Mouse (Mus musculus) liver, embryonic 15.5 days (tissue): ENCODE measurements around the gene Babam2. TPM values are rescaled to one million over a fixed set of nuclear protein-coding genes. Genes with fewer than 3 reads are reported as not detected.
"Not testable (repeated sequence)": the region's sequence is repeated elsewhere in the genome, so short reads cannot be mapped to it uniquely, and the experiment has no call there.

Experiments used
- ATAC-seq: fragments of 200-750 bp; cut with Nextera tagmentation; 2 replicates; pipeline ENCODE4 v1.8.0; 2017; ENCODE audit warnings: moderate number of reproducible peaks, mild to moderate bottlenecking, moderate library complexity; ENCODE audit not compliant: insufficient read depth
- H3K27ac ChIP-seq: fragments of 300-500 bp; sonication (generic); replicated peaks from 2 replicates; pipeline ENCODE4 v1.5.1; 2015; ENCODE audit warnings: mild to moderate bottlenecking, inconsistent platforms
- H3K27me3 ChIP-seq: fragments of 300-500 bp; sonication (generic); 2 replicates; pipeline ENCODE4 v1.6.1; 2015; ENCODE audit warnings: mild to moderate bottlenecking, inconsistent platforms
- H3K36me3 ChIP-seq: fragments of 300-500 bp; sonication (generic); replicated peaks from 2 replicates; pipeline ENCODE4 v1.6.1; 2015; ENCODE audit warnings: moderate library complexity, mild to moderate bottlenecking, inconsistent platforms
- H3K4me1 ChIP-seq: fragments of 300-500 bp; sonication (generic); replicated peaks from 2 replicates; pipeline ENCODE4 v1.6.1; 2015; ENCODE audit warnings: inconsistent platforms
- H3K4me2 ChIP-seq: fragments of 300-500 bp; sonication (generic); 2 replicates; pipeline ENCODE4 v1.6.1; 2015; ENCODE audit warnings: moderate library complexity, mild to moderate bottlenecking, inconsistent platforms
- H3K4me3 ChIP-seq: fragments of 300-500 bp; sonication (generic); replicated peaks from 2 replicates; pipeline ENCODE4 v1.5.1; 2015; ENCODE audit warnings: mild to moderate bottlenecking, inconsistent platforms
- H3K9ac ChIP-seq: fragments of 300-500 bp; sonication (generic); 2 replicates; pipeline ENCODE4 v1.6.1; 2015; ENCODE audit warnings: moderate library complexity, mild to moderate bottlenecking, inconsistent platforms
- H3K9me3 ChIP-seq: fragments of 300-500 bp; sonication (generic); replicated peaks from 2 replicates; pipeline ENCODE4 v1.6.1; 2016; ENCODE audit warnings: inconsistent platforms
- WGBS: fragments of 180-500 bp; shearing (Covaris S2); methylation state at CpG from one replicate; pipeline ENCODE4 v1.1.7; 2015; ENCODE audit warnings: mixed read lengths; ENCODE audit not compliant: insufficient replicate concordance; 5-methylcytosine and 5-hydroxymethylcytosine counted together
- polyA plus RNA-seq: library from polyadenylated mRNA; unstranded; fragments of >200 nt; fragmentation: Nextera tagmentation; extraction: Ambion mirVana; gene quantifications from 2 replicates; pipeline ENCODE4 v1.2.1, GENCODE M21; 2015

Babam2 gene
- polyA plus RNA-seq, 1 experiment from 2014 or later = 30.8 TPM

DNA sequence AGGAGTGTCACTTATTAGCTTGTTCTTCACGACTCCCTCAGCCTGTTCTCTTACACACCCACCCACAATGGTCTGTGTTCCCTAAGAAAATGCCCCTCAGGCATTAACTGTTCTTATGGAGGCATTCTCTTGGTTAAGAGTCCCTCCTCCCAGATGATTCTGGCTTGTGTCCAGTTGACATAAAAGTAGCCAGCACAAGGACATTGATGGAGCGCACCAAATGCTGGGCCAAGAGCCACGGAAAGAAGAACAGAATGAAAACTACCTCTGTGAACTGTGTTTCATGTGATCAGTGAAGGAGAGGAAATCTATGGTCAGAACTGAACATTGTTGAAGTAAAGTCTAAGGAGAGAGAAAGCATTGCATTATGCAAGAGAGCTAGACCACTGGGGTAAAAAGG is 89.7 kb downstream of the Babam2 start:
- no peaks in the 10 kb centered on the region for H3K36me3 ChIP-seq
- no peaks in the 10 kb centered on the region for H3K4me1 ChIP-seq
- no peaks in the 10 kb centered on the region for H3K27me3 ChIP-seq
- no peaks in the 10 kb centered on the region for H3K9me3 ChIP-seq
- no peak for ATAC-seq
- 75% methylated on average over 3 of the region's 3 CpGs for WGBS
- H3K27ac ChIP-seq = no peak overlapping the region
- no peak overlapping the region for H3K9ac ChIP-seq
- no peak overlapping the region for H3K4me2 ChIP-seq
- no peak overlapping the region for H3K4me3 ChIP-seq

DNA sequence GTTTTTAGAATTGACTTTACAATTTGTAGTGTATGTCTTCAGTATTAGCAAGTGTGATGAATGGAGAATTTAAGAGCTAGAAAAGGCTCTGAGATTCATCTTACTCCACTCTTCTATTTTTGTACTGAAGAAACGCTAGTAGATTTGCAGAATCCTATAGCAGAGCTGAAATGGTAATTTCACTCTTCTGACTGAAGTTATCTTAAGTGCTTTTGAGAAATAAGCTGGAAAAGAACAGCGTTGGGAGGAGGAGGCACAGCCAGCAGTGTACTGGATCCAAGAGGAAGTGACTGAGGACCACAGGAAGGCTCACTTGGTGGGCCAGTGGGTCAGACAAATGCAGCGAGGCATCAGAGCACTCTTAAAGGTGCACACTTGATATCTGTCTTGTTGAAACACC is 90.1 kb downstream of the Babam2 start:
- no peak overlapping the region for H3K9ac ChIP-seq
- H3K36me3 ChIP-seq = no peaks in the 10 kb centered on the region
- H3K4me1 ChIP-seq = no peaks in the 10 kb centered on the region
- H3K9me3 ChIP-seq = no peaks in the 10 kb centered on the region
- no peak overlapping the region for H3K4me2 ChIP-seq
- no peak for ATAC-seq
- H3K4me3 ChIP-seq = no peak overlapping the region
- no peak overlapping the region for H3K27ac ChIP-seq
- WGBS = 57% methylated on average over 3 of the region's 3 CpGs
- H3K27me3 ChIP-seq = no peaks in the 10 kb centered on the region

DNA sequence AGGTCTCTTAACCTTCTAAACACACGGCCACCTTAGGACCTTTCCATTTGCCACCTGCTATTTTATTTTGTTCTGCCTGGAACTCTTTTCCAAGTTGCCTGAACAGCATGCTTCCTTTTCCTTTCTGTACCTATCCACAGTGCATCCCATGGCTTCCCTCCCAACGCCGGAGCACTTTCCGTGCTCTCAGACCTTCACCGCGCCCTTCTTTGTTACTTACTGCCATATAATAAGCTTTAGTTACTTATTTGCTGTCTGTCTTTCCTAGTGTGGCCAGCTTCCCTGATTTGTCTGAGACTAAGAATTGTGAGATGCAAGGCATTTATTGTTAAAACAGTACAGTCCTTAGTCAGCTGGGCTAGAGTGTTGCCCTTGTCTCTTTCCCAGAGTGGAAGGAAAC is 94.9 kb downstream of the Babam2 start:
- no peaks in the 10 kb centered on the region for H3K4me1 ChIP-seq
- no peaks in the 10 kb centered on the region for H3K36me3 ChIP-seq
- no peaks in the 10 kb centered on the region for H3K27me3 ChIP-seq
- no peaks in the 10 kb centered on the region for H3K9me3 ChIP-seq
- no peak overlapping the region for H3K27ac ChIP-seq
- H3K4me3 ChIP-seq = no peak overlapping the region
- no peak for ATAC-seq
- 82% methylated on average over 6 of the region's 6 CpGs for WGBS
- no peak overlapping the region for H3K9ac ChIP-seq
- H3K4me2 ChIP-seq = no peak overlapping the region

DNA sequence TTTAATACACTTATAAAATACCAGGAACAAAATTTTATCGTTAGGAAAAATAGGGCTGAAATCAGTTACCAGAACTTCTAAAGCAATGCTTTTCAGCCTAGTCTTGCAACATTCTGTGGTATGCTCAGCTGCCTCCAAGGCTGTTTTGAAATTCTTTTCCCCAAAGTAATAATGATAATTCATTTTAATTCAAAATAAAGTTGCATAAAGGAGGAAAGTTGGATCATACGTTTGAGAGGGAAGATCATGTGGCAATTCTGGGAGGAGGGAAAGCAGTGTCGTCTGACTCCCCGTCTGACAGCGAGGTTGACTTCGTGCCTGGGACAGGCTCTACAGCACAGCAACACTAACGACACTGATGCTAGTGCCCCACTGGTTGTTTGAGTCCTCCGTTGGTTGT is 95.4 kb downstream of the Babam2 start:
- WGBS = 75% methylated on average over 8 of the region's 8 CpGs
- ATAC-seq = no peak
- Histone ChIP-seq H3K9me3 (no peaks in the 10 kb centered on the region), H3K4me3 (no peak overlapping the region), H3K4me2 (no peak overlapping the region), H3K27ac (no peak overlapping the region), H3K27me3 (no peaks in the 10 kb centered on the region), H3K9ac (no peak overlapping the region), H3K36me3 (no peaks in the 10 kb centered on the region), H3K4me1 (no peaks in the 10 kb centered on the region)

DNA sequence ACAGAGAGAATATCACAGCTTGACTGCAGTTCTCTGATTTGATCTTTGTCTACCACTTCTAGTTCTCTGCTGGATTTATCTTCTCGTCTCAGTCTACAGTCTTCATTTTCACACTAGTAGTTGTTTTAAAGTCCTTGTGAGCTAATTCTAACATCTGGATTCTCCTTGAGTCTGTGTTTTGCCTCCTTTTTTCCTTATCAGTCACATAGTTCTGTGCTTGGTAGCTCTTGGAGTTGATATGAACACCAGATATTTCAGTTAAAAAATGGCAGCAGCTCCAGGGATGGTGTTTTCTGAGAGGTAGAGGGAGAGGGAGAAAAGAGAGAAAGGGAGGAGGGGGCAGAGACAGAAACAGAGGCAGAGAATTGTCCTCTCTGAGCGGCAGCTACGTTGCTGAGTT is 97.9 kb downstream of the Babam2 start:
- WGBS = 36% methylated on average over 3 of the region's 3 CpGs
- no peak for ATAC-seq
- Histone ChIP-seq H3K9me3 (no peaks in the 10 kb centered on the region), H3K9ac (no peak overlapping the region), H3K4me2 (no peak overlapping the region), H3K27ac (no peak overlapping the region), H3K4me3 (no peak overlapping the region), H3K4me1 (no peaks in the 10 kb centered on the region), H3K27me3 (no peaks in the 10 kb centered on the region), H3K36me3 (no peaks in the 10 kb centered on the region)

DNA sequence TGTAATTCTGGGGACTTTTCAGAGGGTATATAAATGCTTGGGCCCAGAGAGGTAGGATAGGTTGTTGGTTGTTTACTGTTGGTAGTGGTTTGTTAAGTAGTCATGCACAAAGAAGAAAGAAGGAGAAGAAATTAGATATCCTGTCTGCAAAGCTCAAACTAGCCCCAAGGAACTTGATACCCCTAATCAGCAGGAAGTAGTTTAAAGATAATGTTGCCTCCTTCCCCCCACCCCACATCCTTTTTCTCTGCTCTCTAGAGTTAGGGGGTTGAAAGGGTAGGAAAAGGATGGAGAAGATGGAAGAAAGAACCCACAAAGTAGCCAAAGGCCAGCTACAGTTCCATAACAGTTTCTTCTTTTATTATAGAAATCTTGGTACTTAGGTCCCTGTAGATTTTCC is 99.5 kb downstream of the Babam2 start:
- H3K9ac ChIP-seq = no peak overlapping the region
- no peaks in the 10 kb centered on the region for H3K36me3 ChIP-seq
- no peaks in the 10 kb centered on the region for H3K9me3 ChIP-seq
- no peaks in the 10 kb centered on the region for H3K4me1 ChIP-seq
- no peak for ATAC-seq
- no peak overlapping the region for H3K27ac ChIP-seq
- H3K27me3 ChIP-seq = no peaks in the 10 kb centered on the region
- H3K4me2 ChIP-seq = no peak overlapping the region
- no peak overlapping the region for H3K4me3 ChIP-seq

DNA sequence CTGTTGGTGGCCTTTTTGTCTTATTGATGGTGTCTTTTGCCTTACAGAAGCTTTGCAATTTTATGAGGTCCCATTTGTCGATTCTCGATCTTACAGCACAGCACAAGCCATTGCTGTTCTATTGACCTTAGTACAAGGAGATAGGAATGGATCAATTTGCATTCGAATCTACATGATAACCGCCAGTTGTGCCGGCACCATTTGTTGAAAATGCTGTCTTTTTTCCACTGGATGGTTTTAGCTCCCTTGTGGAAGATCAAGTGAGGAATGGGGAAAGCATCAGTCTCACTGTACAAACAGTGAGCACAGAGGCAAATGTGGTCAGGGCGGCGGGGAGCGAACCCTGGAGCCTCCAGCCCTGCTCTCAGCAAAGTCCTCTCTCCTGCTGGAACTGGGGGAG is 106.7 kb downstream of the Babam2 start:
- H3K27me3 ChIP-seq, H3K9me3 ChIP-seq, H3K4me2 ChIP-seq, H3K4me1 ChIP-seq, ATAC-seq, H3K27ac ChIP-seq, H3K36me3 ChIP-seq, H3K9ac ChIP-seq, H3K4me3 ChIP-seq: not testable (repeated sequence)
- WGBS = 80% methylated on average over 8 of the region's 8 CpGs

DNA sequence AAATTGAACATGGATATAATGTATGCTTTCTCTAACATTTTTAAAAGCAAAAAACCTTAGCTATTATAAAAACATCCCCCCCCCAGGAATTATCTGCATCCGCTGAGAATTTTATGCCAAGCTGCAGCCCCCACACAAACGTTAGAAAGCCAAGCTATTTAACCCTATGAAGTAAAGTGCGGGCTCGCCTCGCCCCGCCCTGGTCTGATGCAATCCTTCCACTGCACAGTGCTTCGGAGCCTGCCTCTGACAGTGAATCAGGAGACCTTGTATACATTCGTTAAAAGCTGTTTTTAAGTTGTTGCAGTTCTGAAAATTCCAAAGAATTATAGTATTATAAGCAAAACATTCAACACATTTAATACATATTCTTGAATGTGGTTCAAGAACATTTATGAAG is 107.3 kb downstream of the Babam2 start:
- Histone ChIP-seq H3K4me3 (no peak overlapping the region), H3K4me1 (no peaks in the 10 kb centered on the region), H3K4me2 (0 out of 2 replicates have a peak overlapping the region, but pooled peaks have one; percentile 1), H3K27me3 (no peaks in the 10 kb centered on the region), H3K9me3 (no peaks in the 10 kb centered on the region), H3K9ac (no peak overlapping the region), H3K36me3 (no peaks in the 10 kb centered on the region), H3K27ac (no peak overlapping the region)
- no peak for ATAC-seq
- WGBS = 49% methylated on average over 8 of the region's 8 CpGs

DNA sequence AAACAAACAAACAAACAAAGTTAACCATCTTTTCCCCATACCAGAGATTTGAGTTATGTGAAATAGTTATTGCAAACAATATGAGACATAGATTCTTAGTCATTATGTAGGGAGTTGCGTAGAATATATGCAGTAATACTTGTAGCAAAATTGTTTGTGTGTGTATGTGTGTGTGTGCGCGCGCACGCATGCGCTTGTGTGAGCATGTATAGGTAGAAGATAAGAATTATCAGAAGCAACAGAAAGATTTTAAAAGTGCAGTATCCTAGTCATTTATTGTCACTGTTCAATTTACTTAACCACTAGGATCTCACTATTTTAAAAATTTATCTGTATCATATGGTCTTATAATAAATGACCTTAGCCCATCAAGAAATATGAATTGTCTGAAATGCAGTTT is 109.8 kb downstream of the Babam2 start:
- 81% methylated on average over 6 of the region's 6 CpGs for WGBS
- H3K4me3 ChIP-seq = no peak overlapping the region
- peaks cover 10% of the 10 kb centered on the region for H3K4me1 ChIP-seq
- no peak overlapping the region for H3K9ac ChIP-seq
- no peak for ATAC-seq
- no peak overlapping the region for H3K27ac ChIP-seq
- no peaks in the 10 kb centered on the region for H3K27me3 ChIP-seq
- H3K4me2 ChIP-seq = no peak overlapping the region
- no peaks in the 10 kb centered on the region for H3K36me3 ChIP-seq
- H3K9me3 ChIP-seq = no peaks in the 10 kb centered on the region

DNA sequence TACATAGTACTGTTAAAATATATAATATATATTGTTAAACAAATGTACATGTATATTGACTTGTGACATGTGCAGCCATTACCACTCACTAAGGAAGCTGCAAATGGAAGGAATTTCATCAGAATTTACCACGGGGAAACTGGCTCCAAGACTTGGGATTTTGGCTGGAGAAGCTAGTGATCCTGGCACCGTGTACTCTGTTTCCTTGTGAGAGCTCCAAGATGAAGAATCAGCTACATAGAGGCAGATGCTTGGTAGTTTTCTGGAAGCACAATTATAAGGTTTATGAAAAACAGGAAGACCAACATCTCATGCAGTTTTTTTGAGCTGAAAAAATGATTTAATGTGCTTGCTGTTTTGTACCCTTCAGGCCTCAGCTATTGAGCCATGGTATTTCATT is 110.8 kb downstream of the Babam2 start:
- Histone ChIP-seq H3K4me3 (no peak overlapping the region), H3K9ac (no peak overlapping the region), H3K27ac (no peak overlapping the region), H3K27me3 (no peaks in the 10 kb centered on the region), H3K4me2 (no peak overlapping the region), H3K9me3 (no peaks in the 10 kb centered on the region), H3K36me3 (no peaks in the 10 kb centered on the region), H3K4me1 (peaks cover 10% of the 10 kb centered on the region)
- 71% methylated on average over 2 of the region's 2 CpGs for WGBS
- ATAC-seq = no peak

DNA sequence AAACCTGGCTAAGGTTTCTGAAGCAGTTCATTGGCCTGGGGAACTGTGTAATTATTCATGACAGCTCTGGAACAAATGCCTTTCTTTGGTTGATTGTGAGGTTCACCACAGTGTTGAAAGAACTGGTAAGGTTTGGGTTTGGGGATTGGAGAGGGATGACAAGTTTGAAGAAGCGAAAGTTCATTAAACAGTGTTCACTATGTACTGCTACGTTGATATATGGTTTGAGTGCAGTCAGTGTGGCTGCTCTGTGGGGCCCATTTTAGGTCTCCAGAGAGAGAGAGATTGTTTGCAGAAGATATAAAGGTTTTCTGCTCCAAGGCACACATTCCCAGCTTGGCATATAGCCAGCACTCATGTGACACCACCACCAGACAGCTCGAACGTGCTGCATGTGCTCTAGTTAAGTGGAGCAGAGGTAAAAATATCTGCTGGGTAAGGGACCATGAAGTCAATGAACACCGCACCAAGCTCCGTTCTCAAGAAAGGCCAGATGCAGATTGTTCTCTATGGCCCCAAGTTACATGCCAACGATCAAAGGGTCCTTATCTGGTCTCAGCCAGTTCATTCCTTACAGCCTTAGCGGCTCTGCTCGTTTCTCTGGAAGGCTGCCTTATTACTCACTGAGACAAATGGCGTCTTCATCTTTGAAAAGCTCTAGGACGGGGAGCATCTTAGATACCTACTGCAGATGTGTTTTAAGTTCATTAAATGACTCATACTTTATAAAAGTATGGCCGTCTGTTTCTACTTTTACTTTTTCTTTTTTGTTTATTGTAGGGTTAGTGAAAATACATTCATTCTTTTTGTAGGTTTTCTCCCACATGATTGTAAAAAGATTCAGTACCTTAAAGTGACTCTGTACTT is 113.5 kb downstream of the Babam2 start:
- Histone ChIP-seq H3K9me3 (no peaks in the 10 kb centered on the region), H3K4me2 (peak overlapping the region; percentile 8; the same call in 1 of the 2 replicates), H3K27me3 (no peaks in the 10 kb centered on the region), H3K9ac (no peak overlapping the region), H3K4me1 (peaks cover 10% of the 10 kb centered on the region), H3K27ac (no peak overlapping the region), H3K36me3 (no peaks in the 10 kb centered on the region), H3K4me3 (no peak overlapping the region)
- 33% methylated on average over 12 of the region's 12 CpGs for WGBS
- ATAC-seq = peak; percentile 49; the same call in 1 of the 2 replicates

DNA sequence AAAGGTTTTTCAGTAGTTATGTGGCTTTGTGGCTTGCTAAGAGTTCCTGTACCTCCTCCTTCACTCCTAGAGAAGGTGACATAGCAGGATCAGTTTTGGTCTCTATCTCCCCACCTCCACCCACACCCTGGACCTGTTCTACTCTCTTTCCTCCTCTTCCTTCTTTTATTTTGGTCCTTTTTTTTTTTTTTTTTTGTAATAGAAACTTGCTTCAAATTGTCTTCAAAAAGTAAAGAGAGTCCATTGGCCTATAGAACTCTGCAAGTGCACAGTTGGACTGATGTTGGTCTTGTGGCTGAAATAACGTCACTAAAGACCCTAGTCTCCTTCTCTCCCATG is 114.1 kb downstream of the Babam2 start:
- H3K4me1 ChIP-seq = peaks cover 10% of the 10 kb centered on the region
- H3K9me3 ChIP-seq = no peaks in the 10 kb centered on the region
- no peak overlapping the region for H3K9ac ChIP-seq
- no peak overlapping the region for H3K27ac ChIP-seq
- no peaks in the 10 kb centered on the region for H3K36me3 ChIP-seq
- WGBS = 65% methylated on average over 1 of the region's 1 CpGs
- H3K4me3 ChIP-seq = no peak overlapping the region
- H3K27me3 ChIP-seq = no peaks in the 10 kb centered on the region
- H3K4me2 ChIP-seq = no peak overlapping the region
- no peak for ATAC-seq
